Mouse (Mus musculus): ENCODE results near the gene Fbln7.
A peak's percentile ranks its signal among the peaks of the same experiment; 100 is the strongest.

Fbln7 gene

GRCm38 (mm10) chr2:128862636-128863035 is at the start of gene Fbln7:
Gene Fbln7, plus strand, starts transcription at chr2:128862981.
- no peak for DNase-seq (ENCODE audit: low read depth, low spot score)

- no peak for DNase-seq (ENCODE audit: low read depth, low spot score)
Observed at GRCm38 (mm10) chr2:128816311-128816710, 46.5 kb upstream of the Fbln7 start.

- DNase-seq (ENCODE audit: low read depth, low spot score), result no peak
Observed at GRCm38 (mm10) chr2:128816916-128817315, 45.9 kb upstream of the Fbln7 start.

- DNase-seq (ENCODE audit: low read depth, low spot score), result peak; percentile 37
Observed at GRCm38 (mm10) chr2:128817387-128817785, 45.4 kb upstream of the Fbln7 start.

GRCm38 (mm10) chr2:128817786-128818681 is 44.7 kb upstream of the Fbln7 start, which contains the start of gene Tmem87b:
Gene Tmem87b, plus strand, starts transcription at chr2:128818118.
- peak; percentile 93 for DNase-seq (ENCODE audit: low read depth, low spot score)

- DNase-seq (ENCODE audit: low read depth, low spot score), result no peak
Observed at GRCm38 (mm10) chr2:128818956-128819643, 43.7 kb upstream of the Fbln7 start.

- no peak for DNase-seq (ENCODE audit: low read depth, low spot score)
Observed at GRCm38 (mm10) chr2:128820631-128821030, 42.1 kb upstream of the Fbln7 start.

- DNase-seq (ENCODE audit: low read depth, low spot score), result no peak
Observed at GRCm38 (mm10) chr2:128823893-128824292, 38.9 kb upstream of the Fbln7 start.

- DNase-seq (ENCODE audit: low read depth, low spot score), result no peak
Observed at GRCm38 (mm10) chr2:128827787-128828186, 35.0 kb upstream of the Fbln7 start.

- DNase-seq (ENCODE audit: low read depth, low spot score), result no peak
Observed at GRCm38 (mm10) chr2:128832611-128833010, 30.2 kb upstream of the Fbln7 start.

- no peak for DNase-seq (ENCODE audit: low read depth, low spot score)
Observed at GRCm38 (mm10) chr2:128833035-128833434, 29.7 kb upstream of the Fbln7 start.

- DNase-seq (ENCODE audit: low read depth, low spot score), result no peak
Observed at GRCm38 (mm10) chr2:128833435-128833834, 29.3 kb upstream of the Fbln7 start.

GRCm38 (mm10) chr2:128837531-128837930 is 25.2 kb upstream of the Fbln7 start:
- DNase-seq (ENCODE audit: low read depth, low spot score), result peak; percentile 74

- no peak for DNase-seq (ENCODE audit: low read depth, low spot score)
Observed at GRCm38 (mm10) chr2:128838611-128839010, 24.2 kb upstream of the Fbln7 start.

- DNase-seq (ENCODE audit: low read depth, low spot score), result no peak
Observed at GRCm38 (mm10) chr2:128839501-128839900, 23.3 kb upstream of the Fbln7 start.

- DNase-seq (ENCODE audit: low read depth, low spot score), result no peak
Observed at GRCm38 (mm10) chr2:128842437-128842836, 20.3 kb upstream of the Fbln7 start.

- no peak for DNase-seq (ENCODE audit: low read depth, low spot score)
Observed at GRCm38 (mm10) chr2:128850036-128850435, 12.7 kb upstream of the Fbln7 start.

- no peak for DNase-seq (ENCODE audit: low read depth, low spot score)
Observed at GRCm38 (mm10) chr2:128856673-128857072, 6.1 kb upstream of the Fbln7 start.

GRCm38 (mm10) chr2:128858962-128859361 is 3.8 kb upstream of the Fbln7 start:
- no peak for DNase-seq (ENCODE audit: low read depth, low spot score)

- no peak for DNase-seq (ENCODE audit: low read depth, low spot score)
Observed at GRCm38 (mm10) chr2:128859861-128860260, 2.9 kb upstream of the Fbln7 start.

- DNase-seq (ENCODE audit: low read depth, low spot score), result no peak
Observed at GRCm38 (mm10) chr2:128863777-128864331, 1.1 kb downstream of the Fbln7 start.

- DNase-seq (ENCODE audit: low read depth, low spot score), result no peak
Observed at GRCm38 (mm10) chr2:128865061-128865460, 2.3 kb downstream of the Fbln7 start.
